Mouse (Mus musculus) lung, postnatal 14 days (tissue): Measurements from ENCODE around the gene Sema4d.

Experiments
- DNase-seq: peaks from one replicate; pipeline ENCODE4 v3.0.0; 2021

Sema4d gene

DNA sequence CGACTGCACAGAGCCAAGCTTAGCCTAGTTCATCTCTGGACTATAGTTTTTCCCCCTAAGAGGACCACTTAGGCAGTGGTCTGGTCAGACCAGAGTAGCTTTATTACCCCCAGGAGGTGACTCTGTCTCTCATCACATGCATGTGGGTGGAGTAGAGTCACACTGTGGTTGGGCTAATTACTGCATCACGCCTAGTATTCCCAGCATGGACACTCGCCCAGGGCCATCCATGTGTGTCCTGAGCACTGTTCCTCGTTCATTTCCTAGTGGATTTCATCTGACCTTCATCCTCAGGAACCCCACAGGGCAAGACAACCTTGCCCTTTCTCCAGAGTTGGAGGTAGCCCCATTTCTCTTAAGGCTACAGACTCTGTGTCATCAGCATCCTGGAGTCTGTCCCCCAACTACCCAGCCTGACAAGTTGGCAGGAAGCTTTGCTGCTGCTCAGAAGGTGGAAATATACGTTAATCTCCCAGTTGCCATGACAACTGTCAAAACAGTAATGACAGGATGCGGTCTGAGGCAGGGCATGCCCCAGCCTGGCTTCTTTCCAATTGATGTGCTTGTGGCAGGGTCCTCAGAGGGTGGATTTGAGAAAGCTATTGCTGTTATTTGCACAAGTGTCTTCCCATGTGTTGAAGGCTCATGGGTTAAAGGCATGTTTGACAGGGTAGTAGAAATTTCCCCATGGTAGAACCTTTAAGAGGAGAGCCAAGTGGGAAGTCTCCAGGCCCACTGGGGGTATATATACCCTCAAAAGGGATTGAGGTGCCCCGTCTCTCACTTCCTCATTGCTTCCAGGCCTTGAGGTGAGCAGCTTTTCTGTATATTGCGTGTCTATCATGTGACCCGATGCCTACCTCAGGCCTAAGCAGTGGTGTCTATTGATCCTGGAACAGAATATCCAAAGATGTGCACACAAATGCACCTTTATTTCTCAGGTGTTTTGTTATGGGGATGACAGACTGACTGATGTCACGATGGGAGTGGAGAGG, 20.4 kb upstream of the Sema4d start:
- DNase-seq = peak; percentile 35

DNA sequence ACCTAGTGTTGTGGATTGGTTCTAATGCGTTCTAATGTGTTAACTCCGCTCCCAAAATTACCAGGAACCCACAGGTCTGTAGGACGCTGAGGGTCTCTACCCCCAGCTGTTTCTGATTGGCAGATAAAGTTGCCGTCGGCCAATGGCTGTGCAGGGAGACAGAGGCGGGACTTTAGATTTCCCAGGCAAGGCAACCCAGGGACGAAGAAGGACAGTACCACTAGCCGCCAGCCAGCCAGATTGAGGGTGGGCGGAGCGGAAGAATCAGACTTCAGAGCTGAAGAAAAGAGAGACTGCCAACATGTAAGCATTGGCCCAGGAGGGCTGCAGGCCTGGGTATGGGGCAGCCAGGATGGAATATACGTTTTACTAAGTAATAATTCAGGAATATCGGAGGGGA, 14.6 kb upstream of the Sema4d start:
- no peak for DNase-seq

DNA sequence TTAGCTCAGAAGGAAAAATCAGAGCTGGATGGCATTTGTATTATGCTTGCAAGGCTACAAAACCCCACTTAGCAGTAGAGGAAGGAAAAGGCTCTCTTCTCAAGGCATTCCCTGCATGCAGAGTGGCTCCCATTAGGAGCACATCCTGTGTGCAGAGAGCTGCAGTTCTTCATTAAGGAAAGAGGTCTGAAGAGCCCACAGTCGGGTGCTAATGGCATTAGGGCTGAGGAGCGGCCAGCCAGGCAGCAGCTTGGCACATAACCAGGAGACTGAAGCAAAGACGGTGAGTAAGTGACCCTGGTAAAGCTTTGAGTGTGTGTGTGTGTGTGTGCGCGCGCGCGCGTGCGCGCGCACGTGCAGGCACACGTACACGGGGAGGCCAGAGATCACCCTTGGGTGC, 12.7 kb upstream of the Sema4d start:
- no peak for DNase-seq

DNA sequence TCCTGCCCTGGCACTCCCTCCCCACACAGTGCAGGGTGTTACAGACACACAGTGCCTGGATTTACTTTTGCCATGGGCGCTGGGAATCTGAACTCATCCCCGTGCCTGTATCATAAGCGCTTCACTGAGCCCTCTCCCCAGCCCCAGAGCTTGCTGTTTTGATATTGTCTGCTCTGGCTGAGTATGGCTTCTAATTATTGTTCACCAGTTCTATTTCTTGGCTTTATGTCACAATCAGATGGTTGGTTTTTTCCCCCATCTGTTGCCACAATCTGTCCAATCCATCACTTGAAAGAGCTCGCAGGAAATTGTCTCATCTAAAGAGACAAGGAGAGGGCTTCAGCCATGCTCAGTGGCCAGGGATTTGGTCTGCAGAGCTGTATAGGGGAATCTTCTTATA, 12.1 kb upstream of the Sema4d start:
- no peak for DNase-seq

DNA sequence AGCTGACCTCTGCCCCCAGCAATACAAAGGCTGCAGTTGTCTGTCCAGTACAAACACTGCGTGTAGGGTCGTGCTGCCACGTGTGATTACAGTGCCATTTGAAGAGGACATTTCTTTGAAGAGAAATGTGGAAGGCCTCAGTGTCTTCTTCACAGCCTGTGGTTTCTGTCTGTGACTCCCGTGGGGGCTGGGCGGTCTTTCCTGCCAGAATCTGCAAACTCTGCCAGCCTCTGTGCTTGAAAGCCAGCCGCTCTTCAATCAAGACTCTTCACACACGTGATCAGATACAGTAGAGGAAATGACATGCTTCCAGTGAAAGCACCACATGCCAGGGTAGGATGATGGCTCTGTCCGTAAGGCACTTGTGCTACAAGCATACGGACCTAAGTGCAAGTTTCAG, 7.4 kb upstream of the Sema4d start:
- no peak for DNase-seq

DNA sequence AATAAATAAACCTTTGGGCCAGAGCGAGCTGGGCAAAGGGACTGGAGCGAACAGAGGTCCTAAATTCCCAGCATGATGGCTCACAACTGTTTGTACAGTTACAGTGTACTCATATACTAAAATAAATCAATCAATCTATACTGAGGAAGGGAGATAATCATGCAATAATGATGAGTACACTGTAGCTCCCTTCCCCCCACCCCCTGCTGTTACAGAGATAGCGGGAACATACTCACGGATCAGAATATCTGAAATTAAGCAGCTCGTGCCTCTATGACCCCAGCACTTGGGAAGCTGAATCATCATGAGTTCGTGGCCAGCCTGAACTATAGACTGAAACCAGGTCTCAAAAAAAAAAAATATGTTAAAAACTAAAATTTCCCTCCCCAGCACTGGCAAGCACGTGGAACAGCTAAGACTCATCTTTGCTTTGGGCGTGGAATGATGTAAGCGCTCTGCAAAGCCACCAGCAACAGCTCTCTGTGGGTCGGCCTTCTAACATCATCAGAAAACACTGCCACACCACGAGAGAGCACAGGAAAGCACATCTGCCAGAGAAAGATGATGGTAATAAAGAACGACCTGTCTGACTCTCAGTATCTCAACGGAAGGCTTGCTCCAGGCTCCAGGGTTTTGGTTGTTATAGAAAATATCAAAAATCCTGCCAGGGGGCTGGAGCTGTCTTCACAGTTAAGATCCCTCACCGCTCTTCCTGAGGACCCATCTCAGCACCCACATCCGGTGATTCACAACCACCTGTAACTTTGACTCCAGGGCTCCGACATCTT, 6.4 kb upstream of the Sema4d start:
- no peak for DNase-seq

DNA sequence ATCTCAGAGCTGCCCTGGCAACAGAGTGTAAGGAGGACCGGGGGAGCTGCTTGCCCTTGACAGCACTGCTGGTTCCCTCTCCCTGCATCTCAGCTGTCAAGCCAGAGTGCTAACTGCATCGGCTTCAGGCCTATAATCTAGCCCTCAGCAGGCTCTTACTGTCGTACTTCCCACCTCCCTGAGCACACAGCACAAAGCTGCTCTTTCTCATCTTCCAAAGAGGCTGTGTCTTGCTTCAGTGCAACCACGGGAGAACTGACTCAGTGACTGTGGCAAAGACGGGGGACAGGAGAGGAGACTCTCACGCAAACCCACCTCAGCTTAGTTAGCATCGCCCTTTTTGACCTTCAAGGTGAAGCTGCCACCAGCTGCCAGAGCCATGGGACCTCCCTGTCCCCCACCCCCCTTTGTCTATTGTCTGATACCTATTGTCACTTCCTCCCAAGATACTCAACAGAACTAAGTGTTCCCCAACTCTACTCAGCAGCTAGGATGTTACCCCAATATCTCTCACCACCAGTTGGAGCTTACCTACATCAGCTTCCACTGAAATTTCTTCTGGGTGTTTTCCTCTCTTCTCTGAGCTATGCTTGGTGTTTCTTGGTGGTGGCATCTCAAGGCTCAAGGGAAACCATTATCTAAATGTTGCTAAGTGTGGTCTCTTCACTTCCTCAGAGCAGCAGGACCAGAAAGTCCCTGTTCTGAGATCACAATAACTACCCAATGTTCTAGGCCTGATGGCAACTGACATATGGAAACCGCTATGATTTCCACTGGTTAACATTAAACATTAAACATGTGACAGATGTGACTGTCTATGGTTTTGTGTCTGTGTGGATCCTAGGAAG, 4.6 kb upstream of the Sema4d start:
- DNase-seq = no peak

DNA sequence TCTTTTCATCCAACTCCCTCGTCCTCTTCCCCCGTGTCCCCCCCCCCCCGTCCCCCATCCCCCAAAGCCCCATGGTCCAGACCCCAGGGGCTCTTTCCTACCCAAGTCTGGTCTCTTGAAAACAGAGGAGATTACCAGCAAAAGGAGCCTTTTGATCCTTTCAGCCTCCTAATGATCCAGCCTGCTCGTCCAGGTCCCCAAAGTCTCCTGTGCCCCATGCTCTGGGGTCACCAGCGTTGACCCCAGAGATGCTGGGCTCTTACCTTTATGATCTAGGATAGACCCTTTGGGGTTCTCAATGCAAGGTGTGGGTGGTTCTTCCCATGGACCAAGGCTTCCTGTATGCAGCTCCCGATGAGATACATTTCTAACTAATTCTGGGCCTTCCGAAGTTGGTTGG, 401 bp upstream of the Sema4d start:
- DNase-seq = no peak

DNA sequence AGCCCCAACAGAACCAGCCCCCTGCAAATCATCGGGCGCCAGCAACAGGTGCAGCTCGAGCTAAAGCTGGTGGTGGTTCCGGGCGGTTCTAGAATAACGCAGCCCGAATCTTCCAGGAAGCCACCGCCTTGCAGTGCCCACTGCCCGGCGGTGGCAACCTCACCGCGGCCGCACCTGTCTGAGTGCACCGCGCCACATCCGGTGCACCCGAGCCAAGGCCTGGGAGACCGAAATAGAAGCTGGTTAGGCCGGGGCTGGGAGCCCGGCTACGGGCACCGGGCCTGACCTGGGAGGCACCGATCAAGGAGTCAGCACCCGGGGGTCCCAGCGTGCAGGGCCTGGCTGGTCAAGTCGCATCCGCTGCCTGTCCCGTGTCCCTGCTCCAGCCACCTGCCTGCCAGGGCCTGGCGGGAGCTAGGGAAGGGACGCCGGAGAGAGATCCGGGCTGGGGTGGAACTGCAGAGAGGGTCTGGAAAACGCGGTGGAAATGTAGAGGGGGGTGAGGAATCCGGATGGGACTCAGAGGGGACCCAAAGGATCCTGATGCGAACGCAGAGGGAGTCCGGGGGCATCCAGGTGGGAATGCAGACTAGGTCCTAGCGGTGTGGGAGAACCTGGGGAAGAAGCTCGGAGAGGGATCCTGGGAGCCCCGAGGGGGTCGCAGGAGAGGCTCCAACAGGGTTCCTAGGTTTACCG, 670 bp downstream of the Sema4d start:
- peak; percentile 40 for DNase-seq

DNA sequence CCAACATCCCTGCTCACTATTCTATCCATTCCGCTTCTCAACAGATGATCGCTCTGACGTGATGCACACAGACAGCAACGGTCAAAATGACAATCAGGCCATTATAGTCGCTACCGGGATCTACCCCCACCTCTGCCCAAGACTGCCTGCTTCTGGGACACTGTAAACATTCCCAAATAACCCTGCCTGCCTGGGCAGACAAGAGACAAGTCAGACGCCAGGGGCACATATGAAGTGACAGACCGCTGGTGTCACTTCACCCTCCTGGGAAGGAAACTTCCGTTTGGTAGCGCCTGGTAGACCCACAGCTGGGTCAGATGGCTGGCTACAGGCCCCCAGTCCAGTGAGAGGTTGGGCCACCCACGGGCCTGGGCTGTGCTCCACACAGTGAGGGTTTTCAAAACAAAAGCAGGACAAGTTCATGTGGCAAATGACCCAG, 1.4 kb downstream of the Sema4d start:
- no peak for DNase-seq

DNA sequence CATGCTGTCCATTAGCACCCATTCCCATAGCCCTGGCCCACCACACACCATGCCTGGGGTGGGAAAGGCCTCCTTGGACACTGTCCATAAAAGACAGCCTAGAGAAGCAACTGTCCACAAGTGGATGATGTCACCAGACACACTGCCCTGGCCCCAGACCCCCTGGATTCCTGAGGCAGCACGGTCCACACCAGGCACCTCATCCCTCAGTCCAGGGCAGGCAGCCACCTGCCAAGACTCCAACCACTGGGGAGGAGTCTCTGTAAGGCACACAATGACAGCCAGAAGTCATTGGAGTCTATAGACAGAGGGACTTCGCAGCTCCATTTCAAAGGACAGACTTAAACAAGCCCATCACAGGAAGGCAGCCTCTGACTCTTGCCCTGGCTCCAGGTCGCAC, 1.9 kb downstream of the Sema4d start:
- no peak for DNase-seq

DNA sequence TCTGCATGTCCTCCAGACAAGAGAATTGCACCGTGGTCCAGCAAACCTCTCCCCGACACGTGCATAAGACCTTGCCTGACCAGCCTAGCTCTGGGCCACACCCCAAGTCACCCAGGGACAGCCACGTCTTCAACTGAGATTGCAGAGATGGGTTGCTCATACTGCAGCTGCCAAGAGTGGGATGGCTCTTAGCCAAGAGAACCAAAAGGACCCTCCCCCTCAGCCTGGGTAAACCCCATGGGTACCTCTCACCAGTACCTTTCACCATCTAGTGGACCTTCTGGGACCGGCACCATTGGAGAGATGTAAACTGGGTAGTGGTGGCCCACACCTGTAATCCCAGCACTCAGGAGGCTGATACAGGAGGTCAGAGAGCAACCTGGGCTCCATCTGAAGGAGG, 2.8 kb downstream of the Sema4d start:
- no peak for DNase-seq

DNA sequence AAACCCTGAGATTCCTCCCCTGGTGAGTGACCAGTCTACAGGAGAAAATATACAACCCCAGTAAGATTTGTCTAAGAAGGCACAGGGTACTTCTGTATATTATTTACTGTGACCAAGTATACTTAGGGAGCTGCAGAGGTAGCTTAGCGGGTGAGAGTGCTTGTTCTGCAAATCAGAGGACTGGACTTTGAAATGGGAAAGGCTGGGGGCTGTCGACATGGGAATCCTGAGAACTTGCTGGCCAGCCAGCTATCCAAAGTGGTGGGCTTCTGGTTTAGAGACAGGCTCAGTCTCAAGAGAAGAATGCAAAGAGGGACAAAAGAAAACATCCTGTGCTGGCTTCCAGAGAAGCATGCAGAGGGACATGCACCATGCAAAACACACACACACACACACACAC, 5.7 kb downstream of the Sema4d start:
- no peak for DNase-seq

DNA sequence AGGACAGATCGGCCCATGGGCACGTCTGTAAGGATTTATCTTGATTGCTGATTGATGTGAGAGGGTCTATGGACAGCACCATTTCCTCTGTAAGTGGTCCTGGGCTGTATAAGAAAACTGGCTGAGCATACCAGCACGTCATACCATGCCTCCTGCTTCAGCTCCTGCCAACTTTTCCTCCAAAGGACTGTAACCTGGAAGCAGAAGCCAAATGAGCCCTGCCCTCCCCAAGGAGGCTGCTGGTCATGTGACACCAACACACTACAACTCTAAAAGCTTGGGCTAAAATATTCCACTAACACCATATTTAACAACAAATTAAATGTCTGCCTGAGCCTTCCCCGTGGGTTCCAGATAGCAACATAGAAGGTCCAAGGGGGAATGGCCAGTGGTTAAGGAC, 6.9 kb downstream of the Sema4d start:
- DNase-seq = no peak

DNA sequence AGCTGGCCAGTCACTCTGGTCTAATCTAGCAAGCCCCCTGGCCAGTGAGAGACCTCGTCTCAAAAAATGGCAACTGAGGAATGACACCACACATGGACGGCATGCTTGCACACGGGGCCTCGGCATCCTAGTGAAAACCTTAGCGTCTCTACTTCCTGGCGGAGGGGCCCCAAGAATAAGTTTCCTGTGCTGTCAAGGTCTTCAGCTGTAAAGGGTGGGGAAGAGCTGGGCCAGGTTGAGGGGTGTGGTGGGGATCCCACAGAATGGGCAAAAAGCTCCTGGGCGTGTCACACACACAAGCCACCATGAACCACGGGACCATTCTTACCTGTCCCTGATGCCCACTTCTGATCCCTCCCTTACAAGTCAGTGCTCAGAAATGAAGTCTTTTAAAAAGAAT, 9.1 kb downstream of the Sema4d start:
- DNase-seq = no peak

DNA sequence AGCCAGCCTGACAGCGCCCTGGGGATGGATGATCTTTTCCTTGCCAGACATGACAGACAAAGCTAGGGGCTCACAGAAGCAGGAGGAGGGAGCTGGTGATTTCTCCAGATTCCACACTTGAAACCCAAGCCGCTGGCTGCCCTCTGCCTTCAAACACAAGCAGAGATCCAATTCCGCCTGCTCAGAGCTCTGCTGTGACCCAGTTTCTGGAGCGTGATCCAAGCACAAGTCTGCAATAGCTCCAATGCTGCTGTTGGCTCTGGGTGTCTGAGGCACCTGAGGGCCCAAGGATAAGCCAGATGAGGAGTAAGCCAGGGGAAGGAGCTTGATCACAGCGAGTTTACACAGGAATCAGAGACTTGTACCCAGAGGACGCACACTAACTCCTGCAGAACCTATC, 9.7 kb downstream of the Sema4d start:
- DNase-seq = no peak

DNA sequence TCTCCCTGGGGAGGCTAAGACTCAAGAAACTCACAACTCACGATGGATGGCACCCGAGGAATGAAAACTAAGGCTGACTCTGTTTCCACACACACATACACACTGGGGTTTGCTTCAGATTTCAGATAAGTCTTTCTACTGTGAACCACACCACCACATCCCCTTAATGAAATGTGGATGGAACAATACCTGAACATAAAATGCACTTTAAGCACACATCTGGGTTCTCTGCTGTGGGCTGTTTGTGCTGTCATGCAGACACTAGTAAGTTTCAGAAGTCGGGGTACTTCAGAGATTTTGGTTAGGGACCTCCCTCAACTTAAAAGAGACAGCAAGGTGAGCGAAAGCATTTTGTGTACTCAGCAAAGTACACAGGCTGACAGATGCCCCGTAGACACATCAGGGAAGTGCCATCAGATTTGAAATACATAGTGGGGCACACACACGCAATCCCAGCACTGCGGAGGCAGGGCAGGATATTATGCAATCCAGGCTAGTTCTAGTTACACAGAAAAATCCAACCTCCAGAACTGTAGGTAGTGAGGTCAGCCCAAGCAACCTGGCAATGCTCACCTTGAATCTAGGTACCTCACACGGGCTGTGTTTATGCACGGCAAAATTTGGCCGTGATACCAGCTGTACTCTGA, 12.9 kb downstream of the Sema4d start:
- no peak for DNase-seq

DNA sequence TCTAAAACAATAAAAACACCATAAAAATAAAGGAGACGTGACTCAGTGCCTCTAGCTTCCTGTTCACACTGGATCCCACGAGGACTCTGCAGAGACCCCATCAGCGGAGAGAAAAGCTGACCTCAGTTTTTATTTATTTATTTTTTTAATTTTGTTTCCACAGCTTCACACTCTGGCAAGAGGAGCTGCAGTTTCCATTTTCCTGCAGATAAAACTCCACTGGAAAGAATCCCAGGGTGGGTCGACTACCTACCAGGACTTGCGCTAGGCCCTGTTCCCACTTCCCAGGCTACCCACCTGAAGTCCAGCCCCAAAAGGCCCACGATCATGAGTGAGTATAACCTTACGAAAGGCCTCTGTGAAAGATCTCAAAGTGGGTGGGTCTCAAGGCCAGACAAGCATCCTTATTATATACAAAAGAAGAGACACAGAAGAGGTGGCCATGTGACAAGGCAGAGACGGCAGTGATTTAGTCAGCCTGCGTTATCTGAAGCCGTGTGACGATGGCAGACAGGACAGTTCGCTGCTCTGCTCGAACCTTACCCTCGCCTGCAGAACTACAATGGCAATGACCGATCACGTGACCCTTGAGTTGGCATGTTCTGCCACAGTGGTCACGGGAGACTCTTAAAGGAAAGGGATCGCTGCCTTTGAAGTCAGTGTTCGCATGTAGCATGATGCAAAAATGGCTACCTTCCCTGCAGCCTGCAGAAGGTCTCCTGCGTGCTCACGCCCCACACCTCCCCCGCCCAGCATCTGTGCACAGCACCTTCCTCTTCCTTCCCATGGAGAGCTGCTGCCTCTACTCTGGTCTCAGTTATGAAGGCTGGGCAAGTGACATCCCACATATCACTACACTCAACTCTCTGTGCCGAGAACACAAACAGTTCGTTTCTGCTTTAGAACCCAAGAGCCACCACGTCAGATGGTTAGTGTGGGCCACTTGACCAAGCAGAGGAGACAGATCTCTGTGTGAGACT, 14.3 kb downstream of the Sema4d start:
- no peak for DNase-seq

DNA sequence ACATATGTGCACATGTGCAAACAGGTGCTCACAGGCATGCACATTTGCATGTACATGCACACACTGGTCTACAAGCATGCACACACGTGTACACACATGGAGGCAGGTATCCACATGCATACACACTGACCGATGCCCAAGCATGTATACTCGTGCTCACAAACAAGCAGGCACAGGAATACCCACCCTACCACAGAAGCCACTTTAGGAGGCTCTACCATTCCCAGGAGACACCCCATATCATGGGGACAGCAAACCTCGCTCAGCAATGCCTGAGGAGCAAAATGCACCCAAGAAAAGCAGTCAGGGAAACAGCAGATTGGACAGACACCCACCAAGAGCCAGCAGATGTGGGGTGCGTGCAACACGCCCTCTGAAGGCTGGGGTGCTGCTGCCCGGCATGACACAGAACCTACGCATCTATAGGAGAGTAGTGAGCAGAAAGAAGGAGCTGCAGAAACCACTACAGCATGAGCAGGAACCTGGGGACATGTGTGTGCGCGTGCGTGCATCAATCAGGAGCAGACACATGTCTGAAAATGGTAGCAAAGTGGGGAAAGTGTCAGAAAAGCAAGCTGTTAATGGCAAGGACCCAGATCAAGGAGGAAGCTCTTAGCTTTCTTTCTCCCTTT, 15.1 kb downstream of the Sema4d start:
- DNase-seq = no peak

DNA sequence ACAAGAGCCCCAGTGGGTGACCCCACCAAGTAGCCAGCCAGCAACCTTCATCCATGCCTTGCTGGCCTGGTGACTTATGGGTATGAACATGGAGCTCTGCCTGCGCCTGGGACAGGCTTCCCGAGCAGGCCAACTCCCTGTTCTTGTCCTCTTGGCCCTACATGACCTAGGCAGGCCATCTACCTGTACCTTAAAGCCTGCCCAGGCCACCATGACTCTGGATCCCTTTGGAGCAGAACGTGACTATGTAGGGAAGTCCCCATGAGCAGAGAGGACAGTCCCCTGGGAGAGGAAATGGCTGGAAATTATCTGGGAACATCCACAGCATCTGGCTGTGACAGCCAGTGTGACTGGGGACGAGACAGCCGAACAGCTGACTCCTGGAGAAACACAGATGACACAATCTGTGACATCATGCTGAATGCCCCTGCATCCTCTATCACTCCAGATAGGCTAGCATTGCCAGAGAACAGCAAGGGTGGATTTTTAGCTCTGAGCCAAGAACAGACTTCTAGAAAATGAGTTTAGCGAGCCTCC, 15.7 kb downstream of the Sema4d start:
- no peak for DNase-seq
